Mouse (Mus musculus) kidney, embryonic 16.5 days (tissue): ENCODE results near the gene Hnrnpl. TPM values are rescaled to one million over a fixed set of nuclear protein-coding genes. Genes with fewer than 3 reads are reported as not detected.
A peak's percentile ranks its signal among the peaks of the same experiment; 100 is the strongest.
"Not testable (repeated sequence)": the region's sequence is repeated elsewhere in the genome, so short reads cannot be mapped to it uniquely, and the experiment has no call there.

Experiments
- ATAC-seq: fragments of 200-750 bp; cut with Nextera tagmentation; 2 replicates; pipeline ENCODE4 v1.8.0; 2017; ENCODE audit warnings: moderate TSS enrichment; ENCODE audit not compliant: low FRiP score, low TSS enrichment
- H3K27ac ChIP-seq: fragments of 300-500 bp; sonication (generic); 2 replicates; pipeline ENCODE4 v1.5.1; 2014; ENCODE audit warnings: low read length
- H3K27me3 ChIP-seq: fragments of 300-500 bp; sonication (generic); 2 replicates; pipeline ENCODE4 v1.6.1; 2014; ENCODE audit warnings: low read length, control low read depth, mixed read lengths; ENCODE audit not compliant: insufficient read depth
- H3K36me3 ChIP-seq: fragments of 300-500 bp; sonication (generic); 2 replicates; pipeline ENCODE4 v1.6.1; 2014; ENCODE audit warnings: low read length, control low read depth, mixed read lengths; ENCODE audit not compliant: insufficient read depth
- H3K4me1 ChIP-seq: fragments of 300-500 bp; sonication (generic); 2 replicates; pipeline ENCODE4 v1.6.1; 2014; ENCODE audit warnings: low read length, control low read depth, mixed read lengths; ENCODE audit not compliant: insufficient read depth
- H3K4me2 ChIP-seq: fragments of 300-500 bp; sonication (generic); replicated peaks from 2 replicates; pipeline ENCODE4 v1.6.1; 2014; ENCODE audit warnings: low read depth, low read length
- H3K4me3 ChIP-seq: fragments of 300-500 bp; sonication (generic); 2 replicates; pipeline ENCODE4 v1.5.1; 2014; ENCODE audit warnings: mild to moderate bottlenecking, low read length
- H3K9ac ChIP-seq: fragments of 300-500 bp; sonication (generic); replicated peaks from 2 replicates; pipeline ENCODE4 v1.6.1; 2014; ENCODE audit warnings: low read length
- H3K9me3 ChIP-seq: fragments of 300-500 bp; sonication (generic); 2 replicates; pipeline ENCODE4 v1.6.1; 2016; ENCODE audit warnings: low read length, control low read depth
- WGBS: fragments of 180-500 bp; shearing (Covaris S2); extraction: QIAGEN DNeasy Blood & Tissue Kit; methylation state at CpG from one replicate; pipeline ENCODE4 v1.1.7; 2014; 5-methylcytosine and 5-hydroxymethylcytosine counted together
- polyA plus RNA-seq: library from polyadenylated mRNA; unstranded; fragments of >200 nt; fragmentation: Nextera tagmentation; extraction: Ambion mirVana; gene quantifications from 2 replicates; pipeline ENCODE4 v1.2.1, GENCODE M21; 2015

Hnrnpl gene
- polyA plus RNA-seq, 1 experiment from 2014 or later, result 204 TPM

- H3K4me1 ChIP-seq, result peaks cover 10% of the 10 kb centered on the region; the same call in 1 of the 2 replicates
- ATAC-seq, result no peak
- no peak within 1 kb of the TSS for H3K27ac ChIP-seq
- no peak within 1 kb of the TSS for H3K4me3 ChIP-seq
- peaks cover 5% of the 10 kb centered on the region; the same call in 1 of the 2 replicates for H3K9me3 ChIP-seq
- no peak within 1 kb of the TSS; the same call in 1 of the 2 replicates for H3K4me2 ChIP-seq
- WGBS, result 75% methylated on average over 6 of the region's 6 CpGs
- H3K36me3 ChIP-seq, result no peaks in the 10 kb centered on the region
- no peaks in the 10 kb centered on the region for H3K27me3 ChIP-seq
- H3K9ac ChIP-seq, result 0 out of 2 replicates have a peak within 1 kb of the TSS, but pooled peaks have one; percentile 22
Observed at GRCm38 (mm10) chr7:28863540-28863939, 55.2 kb downstream of the Hnrnpl start, which contains the start of gene Lgals7. TSS of gene Lgals7 (plus strand) at chr7:28863853.

- H3K27ac ChIP-seq, result no peak overlapping the region
- no peak overlapping the region; the same call in 1 of the 2 replicates for H3K4me2 ChIP-seq
- H3K4me1 ChIP-seq, result peaks cover 10% of the 10 kb centered on the region; the same call in 1 of the 2 replicates
- WGBS, result 44% methylated on average over 9 of the region's 9 CpGs
- H3K9ac ChIP-seq, result 0 out of 2 replicates have a peak overlapping the region, but pooled peaks have one; percentile 22
- H3K4me3 ChIP-seq, result no peak overlapping the region
- H3K27me3 ChIP-seq, result no peaks in the 10 kb centered on the region
- no peaks in the 10 kb centered on the region for H3K36me3 ChIP-seq
- peaks cover 5% of the 10 kb centered on the region; the same call in 1 of the 2 replicates for H3K9me3 ChIP-seq
- no peak for ATAC-seq
Observed at GRCm38 (mm10) chr7:28864288-28864750, 56.0 kb downstream of the Hnrnpl start.

- Histone ChIP-seq H3K36me3 (no peaks in the 10 kb centered on the region), H3K27me3 (no peaks in the 10 kb centered on the region), H3K27ac (no peak overlapping the region), H3K4me1 (peaks cover 10% of the 10 kb centered on the region; the same call in 1 of the 2 replicates), H3K9me3 (peaks cover 4% of the 10 kb centered on the region; the same call in 1 of the 2 replicates), H3K4me2 (peak overlapping the region; percentile 43), H3K4me3 (peak overlapping the region; percentile 20), H3K9ac (peak overlapping the region; percentile 10)
- WGBS, result 31% methylated on average over 33 of the region's 33 CpGs
- peak; percentile 64 for ATAC-seq
Observed at GRCm38 (mm10) chr7:28865481-28866300, 57.4 kb downstream of the Hnrnpl start.

- ATAC-seq, result 0 out of 2 replicates have a peak, but pooled peaks have one; percentile 9
- H3K4me1 ChIP-seq, result peaks cover 10% of the 10 kb centered on the region; the same call in 1 of the 2 replicates
- 85% methylated on average over 28 of the region's 28 CpGs for WGBS
- no peaks in the 10 kb centered on the region for H3K36me3 ChIP-seq
- no peaks in the 10 kb centered on the region for H3K9me3 ChIP-seq
- H3K27ac ChIP-seq, result no peak overlapping the region
- H3K9ac ChIP-seq, result no peak overlapping the region
- no peaks in the 10 kb centered on the region for H3K27me3 ChIP-seq
- H3K4me2 ChIP-seq, result no peak overlapping the region
- no peak overlapping the region for H3K4me3 ChIP-seq
Observed at GRCm38 (mm10) chr7:28866769-28867507, 58.6 kb downstream of the Hnrnpl start.

GRCm38 (mm10) chr7:28867508-28868340 lies 59.4 kb downstream of the Hnrnpl start:
- 0 out of 2 replicates have a peak, but pooled peaks have one; percentile 28 for ATAC-seq
- WGBS, result 28% methylated on average over 23 of the region's 23 CpGs
- H3K4me1 ChIP-seq, H3K4me3 ChIP-seq, H3K9me3 ChIP-seq, H3K27me3 ChIP-seq, H3K27ac ChIP-seq, H3K36me3 ChIP-seq: not testable (repeated sequence)
- Histone ChIP-seq H3K4me2 (peak overlapping the region; percentile 20), H3K9ac (0 out of 2 replicates have a peak overlapping the region, but pooled peaks have one; percentile 20)

GRCm38 (mm10) chr7:28870901-28871664 lies 62.7 kb downstream of the Hnrnpl start:
- H3K4me2 ChIP-seq, result no peak overlapping the region
- no peak overlapping the region for H3K27ac ChIP-seq
- no peak overlapping the region for H3K9ac ChIP-seq
- no peaks in the 10 kb centered on the region for H3K4me1 ChIP-seq
- no peaks in the 10 kb centered on the region for H3K36me3 ChIP-seq
- 85% methylated on average over 24 of the region's 24 CpGs for WGBS
- ATAC-seq, result no peak
- H3K9me3 ChIP-seq, result no peaks in the 10 kb centered on the region
- H3K4me3 ChIP-seq, result no peak overlapping the region
- H3K27me3 ChIP-seq, result no peaks in the 10 kb centered on the region

Other genes starting within 250 kb of the Hnrnpl start
- gene Samd4b, start 210.4 kb upstream of the Hnrnpl start, polyA plus RNA-seq, result 16.7 and 20.7 TPM in 2 replicates
- 78.4 and 79.6 TPM in 2 replicates for gene Pak4, start 210.4 kb upstream of the Hnrnpl start, polyA plus RNA-seq
- not detected in 2 replicates for gene Acp7, start 177.2 kb upstream of the Hnrnpl start, polyA plus RNA-seq
- gene Fbxo27, start 115.7 kb upstream of the Hnrnpl start, polyA plus RNA-seq, result 7.0 and 7.2 TPM in 2 replicates
- 9.4 and 9.9 TPM in 2 replicates for gene Fbxo17, start 91.7 kb upstream of the Hnrnpl start, polyA plus RNA-seq
- gene Mrps12, start 66.7 kb upstream of the Hnrnpl start, polyA plus RNA-seq, result 141 and 143 TPM in 2 replicates
- gene Sars2, start 66.5 kb upstream of the Hnrnpl start, polyA plus RNA-seq, result 32.8 and 34.2 TPM in 2 replicates
- not detected in 2 replicates for gene Ccer2, start 52.4 kb upstream of the Hnrnpl start, polyA plus RNA-seq
- 67.3 and 75.0 TPM in 2 replicates for gene Sirt2, start 41.8 kb upstream of the Hnrnpl start, polyA plus RNA-seq
- gene Nfkbib, start 41.0 kb upstream of the Hnrnpl start, polyA plus RNA-seq, result 48.5 and 53.2 TPM in 2 replicates
- 7.0 and 7.7 TPM in 2 replicates for gene Rinl, start 19.6 kb upstream of the Hnrnpl start, polyA plus RNA-seq
- gene Ech1, start 16.7 kb downstream of the Hnrnpl start, polyA plus RNA-seq, result 198 and 214 TPM in 2 replicates
- gene Lgals4, start 25.3 kb downstream of the Hnrnpl start, polyA plus RNA-seq, result 10.8 and 12.8 TPM in 2 replicates
- gene Lgals7, start 55.3 kb downstream of the Hnrnpl start, polyA plus RNA-seq, result 1.3 and 2.3 TPM in 2 replicates
- 0.59 and 0.74 TPM in 2 replicates for gene Capn12, start 72.9 kb downstream of the Hnrnpl start, polyA plus RNA-seq
- 360 and 374 TPM in 2 replicates for gene Actn4, start 153.8 kb downstream of the Hnrnpl start, polyA plus RNA-seq
- 406 and 407 TPM in 2 replicates for gene Eif3k, start 173.3 kb downstream of the Hnrnpl start, polyA plus RNA-seq
- gene Map4k1, start 173.5 kb downstream of the Hnrnpl start, polyA plus RNA-seq, result 9.7 and 10.1 TPM in 2 replicates